Mouse (Mus musculus): ENCODE data around the gene Htra3. TPM values are rescaled to one million over a fixed set of nuclear protein-coding genes. Genes with fewer than 3 reads are reported as not detected.

Htra3 gene
- polyA plus RNA-seq, 1 experiment from 2014 or later = 10.9 TPM

DNA sequence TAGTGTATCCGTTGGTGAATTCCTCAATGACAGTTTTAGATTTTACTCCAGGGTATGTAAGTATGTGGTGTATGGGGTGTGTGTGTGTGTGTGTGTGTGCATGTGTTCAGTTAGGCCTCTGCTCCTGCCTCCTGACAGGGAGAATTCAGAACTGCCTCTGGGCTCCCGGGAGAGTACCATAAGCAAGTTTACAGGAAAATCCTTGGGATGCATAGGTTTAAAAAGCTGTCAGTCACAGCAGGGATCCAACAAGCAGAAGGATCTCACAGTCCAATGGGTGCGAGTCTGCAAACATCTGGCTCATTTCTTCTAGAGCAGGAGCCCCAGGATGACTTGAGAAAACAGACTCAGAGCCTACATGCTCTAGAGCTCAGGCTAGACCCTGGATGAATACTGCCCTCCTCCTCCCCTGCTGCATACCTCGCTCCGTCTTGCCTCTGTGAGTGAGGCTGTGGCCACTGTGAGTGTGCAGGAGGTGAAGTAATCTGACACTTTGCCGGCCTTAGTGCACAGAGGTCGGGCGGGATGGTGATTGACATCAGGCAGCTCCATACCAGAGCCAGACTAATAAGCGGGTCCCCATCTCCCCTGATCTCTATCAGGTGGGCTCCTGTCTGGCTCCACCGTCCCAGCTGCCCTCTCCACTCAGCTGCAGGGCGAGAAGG lies 9.7 kb downstream of the Htra3 start:
- no peak overlapping the region for H3K27ac ChIP-seq (replicated peaks)
- 28% methylated on average over 11 of the region's 11 CpGs for WGBS
- no peak overlapping the region for H3K9ac ChIP-seq (replicated peaks)
- no peak overlapping the region for H3K4me3 ChIP-seq
- H3K4me1 ChIP-seq = 0 out of 2 replicates have a peak, but pooled peaks cover 8% of the 10 kb centered on the region
- H3K4me2 ChIP-seq (replicated peaks) = no peak overlapping the region
- no peaks in the 10 kb centered on the region for H3K9me3 ChIP-seq
- no peaks in the 10 kb centered on the region for H3K27me3 ChIP-seq
- ATAC-seq (replicated peaks) = no peak
- no peaks in the 10 kb centered on the region for H3K36me3 ChIP-seq

DNA sequence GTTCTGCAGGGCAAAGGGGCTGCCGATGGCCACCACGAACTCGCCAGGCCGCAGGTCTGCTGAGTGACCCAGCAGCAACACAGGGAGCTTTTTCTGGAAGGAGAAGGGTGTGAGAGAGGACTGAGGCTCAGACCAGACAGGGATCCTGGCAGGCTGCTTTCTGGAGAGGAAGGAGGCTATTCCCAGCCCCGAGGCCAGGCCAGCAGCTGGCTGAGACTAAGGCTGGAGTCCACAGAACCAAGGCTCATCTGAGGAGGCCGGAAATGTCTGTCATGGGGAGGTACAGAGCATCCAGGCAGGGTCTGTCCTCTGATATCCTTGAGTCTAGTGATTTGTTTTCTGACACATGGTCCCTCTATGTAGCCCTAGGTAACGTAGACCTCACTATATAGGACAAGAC lies 13.4 kb downstream of the Htra3 start:
- H3K36me3 ChIP-seq = no peaks in the 10 kb centered on the region
- 88% methylated on average over 7 of the region's 7 CpGs for WGBS
- no peak for ATAC-seq (replicated peaks)

DNA sequence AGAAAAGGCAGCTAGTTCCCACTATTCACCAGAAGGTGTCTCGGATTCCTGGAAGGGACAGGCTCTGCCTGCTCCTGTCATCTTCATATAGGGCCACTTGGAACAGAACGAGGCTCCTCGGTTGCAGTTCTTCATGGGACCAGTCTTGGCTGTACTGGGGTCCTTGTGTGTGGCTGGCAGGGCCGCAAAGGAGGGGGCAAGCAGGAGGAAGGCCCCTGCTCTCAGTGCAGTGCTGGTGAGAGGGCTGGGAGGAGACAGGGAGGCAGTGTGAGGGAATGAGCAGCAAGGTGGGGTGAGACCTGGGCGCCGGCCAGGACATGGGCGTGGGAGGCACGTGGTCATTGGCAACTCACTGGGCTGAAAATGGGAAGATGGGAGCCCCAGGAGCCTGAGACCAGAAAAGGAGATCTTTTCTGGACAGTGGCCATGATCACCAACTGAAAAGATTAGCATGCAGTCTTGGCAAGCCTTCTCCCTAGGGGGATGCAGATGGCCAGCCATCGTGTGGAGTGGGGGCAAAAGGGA lies 17.5 kb downstream of the Htra3 start:
- H3K27me3 ChIP-seq = no peaks in the 10 kb centered on the region
- no peak overlapping the region for H3K4me3 ChIP-seq
- ATAC-seq (replicated peaks) = no peak
- 80% methylated on average over 9 of the region's 9 CpGs for WGBS
- H3K4me2 ChIP-seq (replicated peaks) = no peak overlapping the region
- H3K27ac ChIP-seq (replicated peaks) = no peak overlapping the region
- no peaks in the 10 kb centered on the region for H3K9me3 ChIP-seq
- H3K4me1 ChIP-seq = no peaks in the 10 kb centered on the region
- no peaks in the 10 kb centered on the region for H3K36me3 ChIP-seq
- no peak overlapping the region for H3K9ac ChIP-seq (replicated peaks)

More for the DNA sequence above, 13.4 kb downstream of the Htra3 start:
- no peaks in the 10 kb centered on the region for H3K27me3 ChIP-seq
- H3K4me3 ChIP-seq = no peak overlapping the region
- no peak overlapping the region for H3K9ac ChIP-seq (replicated peaks)
- no peak overlapping the region for H3K27ac ChIP-seq (replicated peaks)
- H3K4me2 ChIP-seq (replicated peaks) = no peak overlapping the region
- H3K4me1 ChIP-seq = no peaks in the 10 kb centered on the region
- H3K9me3 ChIP-seq = no peaks in the 10 kb centered on the region

DNA sequence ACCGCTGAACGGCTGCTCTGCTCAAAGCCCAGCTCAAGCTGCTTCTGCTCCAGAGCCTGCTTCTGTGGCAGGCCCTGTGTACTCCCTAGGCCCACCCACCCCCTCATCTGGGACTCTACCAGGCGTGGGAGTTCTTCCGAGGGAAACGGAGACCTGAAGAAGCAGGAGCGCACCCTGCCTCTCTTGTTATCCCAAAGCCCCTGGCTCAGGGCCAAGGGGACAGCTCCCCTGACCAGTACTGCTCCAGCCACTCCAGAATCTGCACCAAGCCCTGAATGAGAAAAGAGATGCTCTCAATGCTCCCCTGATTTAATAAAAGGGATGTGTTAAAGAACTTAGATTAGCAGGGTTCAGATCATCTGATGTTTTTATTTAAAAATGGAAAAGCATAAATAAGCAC lies 18.4 kb downstream of the Htra3 start:
- Histone ChIP-seq H3K36me3 (no peaks in the 10 kb centered on the region), H3K27me3 (no peaks in the 10 kb centered on the region), H3K4me3 (no peak overlapping the region), H3K4me2 (replicated peaks) (no peak overlapping the region), H3K9ac (replicated peaks) (no peak overlapping the region), H3K27ac (replicated peaks) (no peak overlapping the region), H3K4me1 (no peaks in the 10 kb centered on the region), H3K9me3 (no peaks in the 10 kb centered on the region)
- ATAC-seq (replicated peaks) = no peak
- 72% methylated on average over 6 of the region's 6 CpGs for WGBS

DNA sequence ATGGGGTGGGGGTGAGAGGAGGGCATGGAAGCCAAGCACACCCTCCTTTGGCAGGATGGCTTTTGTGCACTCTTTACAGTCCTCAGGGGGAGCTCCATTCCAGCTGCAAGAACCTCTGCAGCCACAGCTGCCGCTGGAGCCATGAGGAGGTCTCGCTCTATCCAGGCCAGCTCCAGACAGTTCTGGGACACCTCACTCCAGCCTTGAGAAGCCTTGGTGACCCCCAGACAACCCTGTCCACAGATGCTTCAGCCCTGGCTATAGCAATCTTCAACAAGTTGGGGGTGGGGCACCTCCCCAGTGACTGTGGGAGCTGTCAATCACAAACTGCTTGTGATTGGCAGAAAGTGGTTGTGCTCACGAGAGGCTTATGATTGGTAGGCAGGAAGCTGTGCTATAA lies 20.1 kb downstream of the Htra3 start:
- Histone ChIP-seq H3K27me3 (no peaks in the 10 kb centered on the region), H3K36me3 (no peaks in the 10 kb centered on the region), H3K4me1 (no peaks in the 10 kb centered on the region), H3K4me2 (replicated peaks) (no peak overlapping the region), H3K4me3 (no peak overlapping the region), H3K9ac (replicated peaks) (no peak overlapping the region), H3K9me3 (no peaks in the 10 kb centered on the region), H3K27ac (replicated peaks) (no peak overlapping the region)
- ATAC-seq (replicated peaks) = no peak
- WGBS = 58% methylated on average over 3 of the region's 3 CpGs

DNA sequence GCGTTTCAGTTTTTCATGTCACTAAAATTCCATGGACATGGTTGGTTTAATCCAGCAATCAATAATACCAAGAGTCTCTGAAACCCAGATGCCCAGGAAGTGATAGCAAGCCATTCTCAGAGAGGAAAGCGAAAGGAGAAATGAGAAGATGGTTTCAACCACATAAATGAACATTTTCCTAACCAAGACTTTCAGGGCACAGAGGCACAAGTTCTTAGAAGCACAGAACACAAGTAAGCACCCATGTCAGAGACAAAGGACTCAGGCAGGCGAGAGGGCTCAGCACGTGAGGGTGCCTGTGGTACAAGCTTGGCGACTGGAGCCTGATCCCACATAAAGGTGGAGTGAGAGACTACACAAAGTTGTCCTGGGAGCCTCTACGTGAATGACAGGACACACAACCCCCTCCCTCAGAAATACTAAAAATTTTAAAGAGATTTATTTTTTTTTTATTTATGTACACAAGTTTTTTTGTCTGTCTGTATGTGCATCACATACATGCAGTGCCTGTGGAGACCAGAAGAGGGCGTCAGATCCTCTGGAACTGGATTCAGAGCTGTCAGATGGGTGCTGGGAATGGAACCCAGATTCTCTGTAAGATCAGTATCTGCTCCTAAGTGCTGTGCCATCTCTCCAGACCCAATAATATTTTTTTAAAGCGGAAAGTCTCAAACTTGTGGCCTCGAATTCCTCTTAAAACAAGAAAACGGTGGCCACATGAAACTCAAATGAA lies 23.7 kb downstream of the Htra3 start:
- H3K36me3 ChIP-seq = no peaks in the 10 kb centered on the region
- H3K4me3 ChIP-seq = no peak overlapping the region
- ATAC-seq (replicated peaks) = no peak
- H3K9ac ChIP-seq (replicated peaks) = no peak overlapping the region
- H3K4me2 ChIP-seq (replicated peaks) = no peak overlapping the region
- no peaks in the 10 kb centered on the region for H3K4me1 ChIP-seq
- H3K27me3 ChIP-seq = no peaks in the 10 kb centered on the region
- WGBS = 86% methylated on average over 10 of the region's 10 CpGs
- no peaks in the 10 kb centered on the region for H3K9me3 ChIP-seq
- H3K27ac ChIP-seq (replicated peaks) = no peak overlapping the region

DNA sequence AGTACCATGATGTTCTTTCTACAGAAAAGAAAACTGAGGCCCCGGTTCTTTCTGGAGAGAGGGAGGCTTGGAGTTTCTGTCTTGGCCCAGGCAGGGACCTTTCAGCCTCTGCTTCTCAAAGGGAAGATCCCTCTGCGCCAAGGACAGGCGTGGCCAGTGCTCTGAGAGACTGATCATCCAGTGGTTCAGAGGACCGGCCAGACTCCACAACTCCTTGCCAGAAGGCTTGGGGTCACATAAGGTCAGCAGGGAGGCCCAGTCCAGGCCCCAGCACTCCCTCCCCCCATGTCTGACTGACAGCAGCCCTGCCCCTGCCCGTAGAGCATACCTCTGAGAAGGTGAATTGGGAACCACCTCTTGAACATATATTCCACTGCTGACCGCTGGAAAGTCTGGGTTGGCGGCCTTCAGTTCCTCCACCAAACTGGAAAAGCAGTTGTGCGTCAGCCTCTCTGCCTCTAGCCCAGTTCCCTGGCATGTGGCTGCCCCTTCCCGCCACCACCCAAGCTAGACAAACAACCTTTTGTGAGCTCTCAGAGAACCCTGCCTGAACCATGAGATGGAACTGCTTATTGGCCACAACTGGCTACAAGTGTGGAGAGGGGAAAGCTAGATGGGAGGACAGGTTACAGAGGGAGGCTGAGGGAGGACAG lies 25.7 kb downstream of the Htra3 start:
- Histone ChIP-seq H3K27me3 (no peaks in the 10 kb centered on the region), H3K9ac (replicated peaks) (no peak overlapping the region), H3K36me3 (no peaks in the 10 kb centered on the region), H3K4me1 (no peaks in the 10 kb centered on the region), H3K9me3 (no peaks in the 10 kb centered on the region), H3K4me3 (no peak overlapping the region), H3K27ac (replicated peaks) (no peak overlapping the region), H3K4me2 (replicated peaks) (no peak overlapping the region)
- ATAC-seq (replicated peaks) = no peak
- WGBS = 85% methylated on average over 9 of the region's 9 CpGs

DNA sequence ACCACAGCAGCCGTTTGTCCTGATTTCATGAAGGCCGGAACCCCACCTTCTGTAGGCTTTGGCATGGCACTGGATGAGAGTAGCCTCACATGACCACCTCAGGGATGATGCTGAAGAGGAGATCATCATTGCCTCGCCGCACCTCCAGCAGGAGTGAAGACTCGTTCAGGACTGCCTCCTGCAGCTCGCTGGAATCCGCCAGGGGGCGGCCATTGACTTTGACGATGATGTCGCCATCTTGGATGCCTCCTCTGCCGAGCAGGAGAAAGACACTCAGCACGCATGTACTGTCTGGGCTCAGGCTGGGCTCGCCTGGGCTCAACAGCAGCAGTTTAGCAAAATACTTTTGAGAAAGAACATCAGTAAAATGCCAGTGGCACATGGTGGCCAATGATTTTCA lies 26.7 kb downstream of the Htra3 start:
- Histone ChIP-seq H3K4me1 (no peaks in the 10 kb centered on the region), H3K36me3 (no peaks in the 10 kb centered on the region), H3K27me3 (no peaks in the 10 kb centered on the region), H3K9me3 (no peaks in the 10 kb centered on the region), H3K9ac (replicated peaks) (no peak overlapping the region), H3K27ac (replicated peaks) (no peak overlapping the region), H3K4me3 (no peak overlapping the region), H3K4me2 (replicated peaks) (no peak overlapping the region)
- no peak for ATAC-seq (replicated peaks)
- 88% methylated on average over 13 of the region's 13 CpGs for WGBS

DNA sequence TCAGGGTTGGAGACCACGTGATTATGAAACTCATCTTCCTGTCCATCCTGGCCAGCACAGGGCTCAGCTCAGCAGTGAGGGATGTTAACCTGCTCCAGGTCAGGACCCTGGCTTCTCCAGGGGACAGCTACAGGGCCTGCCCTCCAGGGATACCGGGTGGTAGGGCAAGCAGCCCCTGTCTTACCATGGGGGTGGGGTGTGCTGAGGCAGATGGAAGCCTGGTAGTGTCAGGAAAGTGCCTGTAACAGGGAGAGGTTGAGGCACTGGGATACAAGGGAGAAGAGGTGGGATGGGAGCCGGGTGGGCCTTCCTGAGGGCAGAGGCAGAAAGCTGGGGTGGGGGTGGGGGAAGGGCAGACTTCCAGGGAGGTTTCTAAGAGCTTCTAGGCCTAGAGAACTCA lies 27.3 kb downstream of the Htra3 start:
- Histone ChIP-seq H3K4me1 (no peaks in the 10 kb centered on the region), H3K9me3 (no peaks in the 10 kb centered on the region), H3K27me3 (no peaks in the 10 kb centered on the region), H3K4me2 (replicated peaks) (no peak overlapping the region), H3K27ac (replicated peaks) (no peak overlapping the region), H3K36me3 (no peaks in the 10 kb centered on the region), H3K9ac (replicated peaks) (no peak overlapping the region), H3K4me3 (no peak overlapping the region)
- ATAC-seq (replicated peaks) = no peak
- WGBS = 79% methylated on average over 3 of the region's 3 CpGs

DNA sequence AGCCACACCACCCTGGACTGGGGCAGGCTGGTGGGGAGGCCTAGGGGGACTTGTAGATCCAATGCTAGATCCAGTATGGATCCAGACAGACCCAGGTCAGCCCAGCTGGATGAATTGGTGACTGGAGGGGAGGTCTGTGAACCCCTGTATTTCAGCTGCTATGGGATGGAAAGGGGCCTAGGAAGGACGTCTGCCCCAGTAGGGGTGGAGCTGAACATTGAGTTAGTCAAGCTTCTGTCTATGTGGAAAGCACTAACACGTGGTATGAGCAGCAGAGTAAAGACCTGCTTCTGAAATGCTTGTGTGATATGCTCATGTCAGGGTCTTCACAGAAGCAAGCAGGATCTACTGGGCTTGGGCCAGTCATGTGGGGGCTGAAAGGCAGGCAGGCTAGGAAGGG lies 31.4 kb downstream of the Htra3 start:
- WGBS = 63% methylated on average over 2 of the region's 2 CpGs

DNA sequence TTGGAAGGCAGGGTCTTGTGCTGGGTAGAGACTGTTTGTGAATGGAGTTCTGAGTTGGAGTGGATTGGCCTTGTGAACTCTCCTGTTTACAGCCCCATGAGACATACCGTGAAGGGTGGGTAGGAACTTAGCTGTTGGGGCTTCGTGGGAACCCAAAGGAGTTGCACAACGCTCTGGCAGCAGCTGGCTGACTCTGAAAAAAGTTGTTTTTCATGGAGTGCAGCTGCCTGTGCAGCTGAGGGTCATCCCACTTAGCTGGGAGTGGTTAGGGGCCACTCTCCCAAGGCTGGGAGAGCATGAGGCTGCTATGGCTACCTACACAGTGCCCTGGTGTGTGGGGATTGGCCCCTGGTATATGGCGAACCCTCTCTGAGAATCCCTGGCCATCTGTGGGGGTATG lies 32.0 kb downstream of the Htra3 start:
- H3K27me3 ChIP-seq = no peaks in the 10 kb centered on the region
- no peak overlapping the region for H3K4me3 ChIP-seq
- no peak overlapping the region for H3K27ac ChIP-seq (replicated peaks)
- H3K36me3 ChIP-seq = no peaks in the 10 kb centered on the region
- H3K9ac ChIP-seq (replicated peaks) = no peak overlapping the region
- no peak overlapping the region for H3K4me2 ChIP-seq (replicated peaks)
- WGBS = 75% methylated on average over 4 of the region's 4 CpGs
- H3K9me3 ChIP-seq = no peaks in the 10 kb centered on the region
- no peak for ATAC-seq (replicated peaks)
- no peaks in the 10 kb centered on the region for H3K4me1 ChIP-seq

More for the DNA sequence above, 31.4 kb downstream of the Htra3 start:
- Histone ChIP-seq H3K4me2 (replicated peaks) (no peak overlapping the region), H3K4me1 (no peaks in the 10 kb centered on the region), H3K9ac (replicated peaks) (no peak overlapping the region), H3K4me3 (no peak overlapping the region), H3K27me3 (no peaks in the 10 kb centered on the region), H3K36me3 (no peaks in the 10 kb centered on the region), H3K27ac (replicated peaks) (no peak overlapping the region), H3K9me3 (no peaks in the 10 kb centered on the region)
- no peak for ATAC-seq (replicated peaks)

DNA sequence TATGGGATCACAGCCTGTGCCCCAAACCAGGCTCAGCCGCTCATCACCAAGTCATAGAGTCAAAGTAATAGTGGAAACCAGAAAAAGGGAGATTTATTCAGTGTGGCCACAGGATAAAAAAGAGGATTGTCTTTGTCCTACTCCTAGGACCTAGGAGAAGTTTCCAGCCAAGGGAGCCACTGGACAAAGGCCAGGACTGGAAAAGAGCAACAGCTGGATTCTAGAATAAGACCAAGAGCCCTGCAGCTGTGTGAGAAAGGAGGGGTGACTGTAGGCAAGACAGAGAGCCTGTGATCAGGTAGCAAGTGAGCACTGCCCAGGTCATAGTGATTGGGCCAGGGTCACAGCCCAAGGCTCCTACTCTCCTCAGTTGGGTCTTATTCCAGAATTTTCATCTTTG lies 32.7 kb downstream of the Htra3 start:
- H3K27me3 ChIP-seq = no peaks in the 10 kb centered on the region
- H3K4me1 ChIP-seq = no peaks in the 10 kb centered on the region
- WGBS = 94% methylated on average over 1 of the region's 1 CpGs

More for the DNA sequence above, 32.7 kb downstream of the Htra3 start:
- Histone ChIP-seq H3K4me3 (no peak overlapping the region), H3K9me3 (no peaks in the 10 kb centered on the region), H3K4me2 (replicated peaks) (no peak overlapping the region), H3K9ac (replicated peaks) (no peak overlapping the region), H3K36me3 (no peaks in the 10 kb centered on the region), H3K27ac (replicated peaks) (no peak overlapping the region)
- ATAC-seq (replicated peaks) = no peak
